Mouse (Mus musculus): ENCODE measurements around the gene 2510002D24Rik.

Gene 2510002D24Rik

GRCm38 (mm10) chr16:18836468-18837208 is at the start of gene 2510002D24Rik, which contains the start of gene Gm28539:
Gene 2510002D24Rik, plus strand, starts transcription at chr16:18836578.
Gene Gm28539, plus strand, starts transcription at chr16:18836584.
- peak; percentile 97 for DNase-seq (ENCODE audit: low spot score)

DNA sequence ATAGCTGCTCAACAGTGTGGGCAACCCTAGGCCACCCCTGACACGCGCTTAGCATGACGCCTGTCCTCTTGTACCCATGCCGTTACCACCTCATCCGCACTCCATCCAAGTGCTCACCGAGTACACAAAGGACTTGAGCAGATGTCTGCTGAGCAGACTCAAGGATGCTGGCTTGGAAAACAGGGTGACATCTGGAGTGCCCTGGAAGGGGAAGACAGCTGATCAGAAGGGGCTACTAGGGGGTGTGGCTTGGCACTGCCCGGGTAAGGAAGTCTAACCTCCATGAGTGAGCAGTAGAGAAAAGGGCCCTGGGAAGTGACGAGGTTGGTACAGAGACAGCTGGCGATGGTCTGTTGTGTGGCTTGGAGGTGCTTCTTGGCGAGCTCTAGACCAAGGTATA is 49.7 kb upstream of the 2510002D24Rik start:
- DNase-seq (ENCODE audit: low spot score): no peak

DNA sequence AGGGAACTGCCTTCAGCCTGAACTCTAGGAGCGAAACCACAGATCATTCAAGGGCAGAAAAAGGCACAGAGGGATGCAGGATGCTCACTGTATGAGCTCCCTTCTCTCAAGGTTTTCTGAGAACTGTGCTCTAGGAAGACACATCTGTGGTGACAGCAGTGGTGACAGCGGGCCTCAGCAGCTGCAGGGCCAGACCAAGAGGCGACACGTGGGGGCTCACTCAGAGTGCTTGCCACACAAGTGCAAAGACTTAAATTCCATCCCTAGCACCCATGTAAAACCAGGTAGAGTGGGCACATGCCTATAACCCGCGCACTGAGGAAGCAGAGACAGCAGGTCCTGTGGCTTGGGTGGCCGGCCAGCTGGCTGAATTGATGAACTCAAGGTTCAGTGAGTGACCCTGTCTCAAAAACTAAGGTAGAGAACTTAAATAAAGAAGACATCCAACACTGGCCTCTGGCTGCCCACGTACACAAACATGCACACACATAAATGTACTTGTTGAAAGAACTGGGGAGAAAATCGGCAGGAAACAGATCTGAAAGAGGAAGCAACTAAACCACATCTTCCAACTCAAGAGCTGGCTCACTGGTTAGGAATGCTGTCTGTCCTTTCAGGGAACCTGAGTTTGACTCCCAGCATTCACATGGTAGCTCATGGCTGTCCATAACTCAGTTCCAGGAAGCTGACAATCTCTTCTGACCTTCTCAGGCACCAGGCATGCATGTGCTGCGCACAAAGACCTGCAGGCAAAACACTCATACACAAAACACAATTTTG is 47.6 kb upstream of the 2510002D24Rik start:
- DNase-seq (ENCODE audit: low spot score): no peak

GRCm38 (mm10) chr16:18795223-18795899 is 41.0 kb upstream of the 2510002D24Rik start:
- DNase-seq (ENCODE audit: low spot score): no peak

DNA sequence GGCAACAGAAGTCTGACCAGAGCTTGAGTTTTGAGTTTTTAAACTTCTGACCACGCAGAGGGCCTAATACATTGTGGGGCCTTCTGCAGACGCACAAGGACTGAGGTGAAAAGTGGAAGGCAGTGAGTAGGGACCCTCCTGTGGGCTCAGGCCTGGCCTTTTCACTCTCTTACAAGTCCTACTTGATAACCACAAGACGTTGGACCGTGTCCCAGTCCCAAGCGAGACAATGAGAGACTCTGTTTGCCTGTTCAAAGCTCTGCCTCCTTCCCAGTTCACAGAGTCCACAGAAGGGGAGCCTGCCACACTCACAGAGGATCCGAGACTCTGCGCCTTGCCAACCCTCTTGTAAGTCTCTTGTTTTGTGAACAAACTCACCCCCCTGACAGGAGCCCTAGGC is 39.7 kb upstream of the 2510002D24Rik start:
- no peak for DNase-seq (ENCODE audit: low spot score)

DNA sequence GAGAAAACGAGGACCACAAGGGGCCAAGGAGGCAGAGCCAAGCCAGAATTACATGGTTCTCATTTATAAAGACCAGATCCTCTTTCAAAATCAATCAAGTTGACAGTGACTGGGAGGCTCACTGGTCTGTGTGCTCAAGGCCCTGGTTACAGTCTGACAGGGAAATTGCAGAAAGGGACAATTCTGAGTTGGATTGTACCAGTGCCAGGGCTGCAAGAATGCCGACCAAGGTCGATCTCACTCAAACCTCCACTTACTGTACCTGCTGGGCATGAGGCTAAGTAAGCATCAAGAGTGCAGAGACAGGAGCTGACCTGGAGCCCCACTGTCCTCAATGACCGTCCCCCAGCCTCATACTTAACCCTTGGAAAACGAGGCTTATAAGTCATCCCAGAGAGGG is 38.2 kb upstream of the 2510002D24Rik start:
- no peak for DNase-seq (ENCODE audit: low spot score)

DNA sequence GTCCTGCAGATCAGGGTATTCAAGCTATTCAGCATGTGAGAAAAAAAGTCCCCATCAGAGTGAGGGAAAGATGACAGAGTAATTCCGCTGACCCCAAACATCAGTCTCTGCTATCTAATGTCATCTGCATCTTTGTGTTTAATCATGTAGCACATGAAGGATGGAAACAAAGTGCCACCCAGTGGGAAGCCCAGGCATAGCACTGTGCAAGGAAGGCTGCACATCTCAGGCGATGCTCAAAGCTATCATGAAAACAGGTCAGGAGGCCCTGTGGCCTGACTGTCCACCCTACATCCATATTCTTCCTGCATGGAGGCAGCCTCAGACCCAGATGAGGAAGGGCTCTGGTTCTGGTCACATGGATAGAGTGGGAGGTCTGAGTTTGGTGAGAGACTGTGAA is 37.5 kb upstream of the 2510002D24Rik start:
- peak; percentile 62 for DNase-seq (ENCODE audit: low spot score)

GRCm38 (mm10) chr16:18805746-18806145 is 30.6 kb upstream of the 2510002D24Rik start:
- DNase-seq (ENCODE audit: low spot score): no peak

DNA sequence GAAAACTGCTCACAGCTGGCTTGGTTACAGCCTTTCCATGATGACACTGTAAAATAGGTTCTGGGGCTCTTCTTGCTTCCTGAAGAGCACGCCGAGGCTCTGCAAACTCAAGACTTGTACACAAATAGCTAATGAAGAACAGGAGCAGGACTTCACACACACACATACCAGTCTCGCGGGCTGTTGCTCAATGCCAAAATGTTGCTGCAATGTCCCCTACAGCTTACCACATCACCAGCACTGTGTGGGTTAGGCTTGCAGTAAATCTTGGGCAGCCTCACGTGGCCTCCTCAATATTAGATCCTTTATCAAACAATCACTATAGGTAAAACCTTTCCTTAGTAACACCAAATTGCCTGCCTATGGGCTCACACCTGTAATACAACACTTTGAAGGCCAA is 27.4 kb upstream of the 2510002D24Rik start:
- no peak for DNase-seq (ENCODE audit: low spot score)

GRCm38 (mm10) chr16:18811032-18811431 is 25.3 kb upstream of the 2510002D24Rik start:
- no peak for DNase-seq (ENCODE audit: low spot score)

DNA sequence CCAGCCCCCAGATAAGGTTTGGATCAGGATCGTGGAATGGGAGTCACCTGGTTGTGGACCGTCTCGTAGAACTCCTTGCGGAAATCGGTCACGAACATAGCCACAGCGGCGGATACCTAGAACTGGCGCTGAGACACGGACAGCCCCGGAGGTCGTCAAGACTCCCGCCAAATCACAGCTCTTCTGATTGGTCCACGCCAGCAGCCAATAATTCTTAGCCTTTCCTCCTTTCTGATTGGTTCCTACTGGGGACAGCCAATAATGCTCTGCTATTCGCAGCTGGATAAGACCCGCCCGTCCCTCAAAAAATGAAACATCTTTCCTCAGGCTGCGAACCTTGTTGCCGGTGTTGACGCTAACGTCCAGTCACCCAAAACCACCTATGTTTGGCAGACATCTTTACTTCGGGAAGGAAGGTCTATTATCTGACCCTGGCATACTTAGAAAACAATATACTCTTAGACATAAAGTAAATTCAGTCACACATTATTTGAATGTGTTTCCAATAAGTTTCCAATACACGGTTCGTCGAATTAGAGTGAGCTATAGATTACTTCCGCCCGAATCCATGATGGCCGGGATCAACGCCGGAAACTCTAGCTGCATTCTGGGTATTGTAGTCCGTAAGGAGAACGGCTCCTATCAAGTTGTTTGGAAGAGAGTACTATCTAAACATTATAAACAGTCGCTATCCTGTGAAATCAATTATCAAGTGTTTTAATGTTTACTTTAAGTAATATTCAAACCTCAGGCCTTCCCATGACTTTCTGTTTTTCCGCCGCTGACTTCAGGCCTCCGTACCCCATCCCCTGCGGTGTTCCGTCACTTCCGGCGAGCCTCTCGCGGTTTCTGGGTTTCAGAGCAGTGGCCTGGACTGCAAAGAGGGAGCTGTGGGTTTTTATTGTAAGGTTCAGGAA is 24.7 kb upstream of the 2510002D24Rik start, which contains the start of the genes Ufd1 and Cdc45:
Gene Ufd1 (plus strand): TSS at position 312 of the 917 bp plus-strand sequence.
Gene Cdc45 (minus strand): TSS at position 520 of the 917 bp plus-strand sequence.
- peak; percentile 90 for DNase-seq (ENCODE audit: low spot score)

DNA sequence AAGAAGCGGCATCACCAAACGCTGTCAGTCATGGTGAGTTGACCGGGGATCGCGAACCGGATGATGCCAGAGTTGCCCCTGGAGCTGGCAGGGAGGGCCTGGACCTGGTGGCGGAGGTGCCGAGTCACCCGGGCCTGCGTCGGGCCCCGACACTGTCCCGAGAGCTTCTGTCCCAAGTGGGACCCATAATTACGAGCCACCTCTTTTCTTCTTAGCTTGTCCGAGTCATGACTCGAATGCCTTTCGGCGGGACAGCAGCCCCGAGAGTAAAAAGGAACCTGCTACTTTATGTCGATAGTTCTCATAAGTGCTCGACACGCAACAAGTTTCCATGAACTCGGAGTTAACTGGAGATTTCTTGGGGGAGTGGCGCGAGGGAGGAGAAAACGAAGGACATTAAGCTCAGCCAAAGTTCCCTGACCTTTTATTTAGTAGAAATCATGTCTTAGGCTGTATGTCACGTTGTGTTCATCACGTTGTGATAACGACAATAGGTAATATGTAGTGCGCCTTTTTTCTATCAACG is 23.9 kb upstream of the 2510002D24Rik start:
- no peak for DNase-seq (ENCODE audit: low spot score)

DNA sequence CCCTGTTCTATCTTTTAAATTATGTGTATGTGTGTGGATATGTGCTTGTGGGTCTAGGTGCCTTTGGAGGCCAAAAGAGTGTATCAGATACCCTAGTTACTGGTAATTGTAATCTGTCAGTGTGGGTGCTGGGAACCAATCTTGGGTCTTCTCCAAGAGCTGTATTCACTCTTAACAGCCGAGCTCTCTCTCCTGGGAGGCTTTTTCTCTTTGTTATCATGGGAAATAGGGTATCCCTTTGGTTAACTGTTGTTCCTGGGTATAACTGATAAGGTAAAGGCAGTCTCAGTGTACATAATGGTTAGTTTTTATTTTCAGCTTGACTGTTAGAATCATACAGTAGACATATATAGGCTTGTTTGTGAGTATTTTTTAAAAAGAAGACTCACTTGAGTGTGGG is 14.0 kb upstream of the 2510002D24Rik start:
- DNase-seq (ENCODE audit: low spot score): no peak

DNA sequence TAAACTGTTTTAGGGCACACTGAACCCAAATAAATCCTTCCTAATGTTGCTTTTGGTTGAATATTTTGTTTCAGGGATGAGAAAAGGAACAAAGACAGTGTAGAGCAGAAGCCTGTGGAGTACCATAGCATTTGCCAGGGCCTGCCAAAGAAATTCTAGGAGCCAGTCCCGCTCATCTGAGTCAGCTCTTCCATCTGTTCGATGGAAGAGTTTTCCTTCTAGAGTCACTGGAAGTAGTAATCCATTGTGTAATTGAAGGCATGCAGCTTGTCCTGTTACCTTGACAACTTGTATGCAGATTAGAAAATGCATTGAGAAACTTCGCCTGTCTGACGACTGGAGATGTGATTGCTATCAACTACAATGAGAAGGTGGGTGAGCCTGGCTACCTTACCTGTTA is 13.5 kb upstream of the 2510002D24Rik start:
- DNase-seq (ENCODE audit: low spot score): no peak

GRCm38 (mm10) chr16:18828630-18829029 is 7.7 kb upstream of the 2510002D24Rik start:
- no peak for DNase-seq (ENCODE audit: low spot score)

DNA sequence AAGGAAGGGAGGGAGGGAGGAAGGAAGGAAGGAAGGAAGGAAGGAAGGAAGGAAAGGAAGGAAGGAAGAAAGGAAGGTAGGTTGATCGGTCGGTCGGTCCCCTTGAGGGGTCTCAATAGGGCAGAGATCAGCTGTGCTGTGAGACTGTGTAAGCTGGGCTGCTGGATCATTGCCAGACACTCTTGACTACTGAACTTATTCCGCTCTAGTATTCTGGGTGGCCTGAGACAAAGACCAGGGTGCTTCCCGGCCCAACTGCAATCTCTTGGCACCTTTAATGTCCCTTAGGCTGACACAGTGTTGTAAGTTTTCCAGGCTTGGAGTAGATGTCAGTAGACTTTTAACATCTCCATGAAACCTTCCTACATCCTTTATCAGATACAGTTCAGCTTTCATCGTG is 7.3 kb upstream of the 2510002D24Rik start:
- DNase-seq (ENCODE audit: low spot score): no peak

DNA sequence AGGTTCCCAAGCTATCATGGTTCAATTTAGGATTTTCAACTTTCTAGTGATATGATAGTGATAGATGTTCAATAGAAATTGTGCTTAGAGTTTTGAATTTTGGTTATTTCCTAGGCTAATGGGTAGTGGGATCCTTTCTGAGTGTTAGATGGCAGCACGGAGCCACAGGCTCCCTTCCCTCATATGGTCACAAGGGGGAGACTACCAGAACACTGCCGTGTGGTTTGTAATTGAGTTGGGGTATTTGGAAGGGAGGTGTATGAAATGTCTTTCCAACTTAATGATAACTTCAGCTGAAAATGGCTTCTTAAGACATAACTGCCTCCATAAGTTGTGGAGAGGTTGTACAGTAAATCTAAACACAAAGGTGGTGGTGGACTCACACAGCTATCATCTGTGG is 2.9 kb upstream of the 2510002D24Rik start:
- DNase-seq (ENCODE audit: low spot score): no peak

DNA sequence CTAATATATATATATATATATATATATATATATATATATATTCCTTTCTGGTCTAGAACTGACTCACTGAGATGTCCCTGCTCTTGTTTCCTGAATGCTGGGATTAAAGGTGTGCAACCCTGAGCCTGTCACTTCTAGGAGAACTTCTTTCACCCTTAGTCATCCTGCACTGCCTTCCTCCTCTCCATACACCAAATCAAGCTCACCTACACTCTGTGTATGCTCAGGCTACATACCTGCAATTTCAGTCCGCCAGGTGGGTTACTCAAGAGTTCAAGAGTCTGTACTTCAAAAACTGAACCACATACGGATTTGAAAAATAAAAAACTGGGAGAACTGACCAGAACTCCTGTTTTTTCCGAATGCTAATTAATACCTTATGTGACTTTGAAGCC is 308 bp upstream of the 2510002D24Rik start:
- no peak for DNase-seq (ENCODE audit: low spot score)

DNA sequence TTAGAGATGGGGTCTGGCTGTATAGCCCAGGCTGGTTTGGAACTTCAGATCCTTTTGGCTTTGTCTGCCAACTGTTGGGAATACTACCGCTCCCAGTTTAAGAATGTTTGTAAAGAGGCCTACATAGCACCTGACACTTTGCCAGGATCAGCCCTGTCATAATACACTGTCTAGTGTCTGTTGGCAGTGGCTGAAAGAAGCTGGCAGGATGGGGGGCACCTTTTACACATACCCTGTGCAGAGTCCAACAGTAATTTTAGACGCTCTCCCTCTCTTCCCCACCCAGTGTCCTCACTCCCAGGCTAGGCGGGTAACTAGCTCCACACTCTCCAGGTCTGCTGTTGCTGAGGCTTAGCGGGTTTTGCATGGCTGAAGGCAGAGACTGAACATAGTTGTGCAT is 2.0 kb downstream of the 2510002D24Rik start:
- DNase-seq (ENCODE audit: low spot score): no peak

DNA sequence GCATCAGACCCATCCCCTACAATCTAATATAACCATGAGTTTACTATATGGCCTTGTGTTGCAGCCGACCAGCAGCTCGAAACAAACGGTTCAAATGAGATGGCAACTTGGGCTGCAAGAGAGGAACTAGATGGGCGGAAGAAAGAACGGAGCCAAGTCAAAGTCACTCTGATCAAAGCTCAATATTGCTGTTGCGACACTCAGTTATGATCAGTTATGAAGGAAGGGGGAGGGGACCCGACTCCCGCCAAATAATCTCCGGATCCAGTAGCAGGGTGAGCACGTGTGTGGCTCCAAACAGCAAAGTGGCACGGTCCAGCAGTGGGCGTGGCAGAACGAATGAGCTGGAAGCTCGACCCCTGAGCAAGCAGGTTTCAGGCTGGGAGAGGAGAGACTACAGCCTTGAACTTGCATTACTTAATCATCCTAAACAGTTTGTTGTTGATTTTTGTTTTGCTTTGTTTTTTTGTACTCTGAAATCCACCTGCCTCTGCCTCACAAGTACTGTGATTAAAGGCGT is 10.0 kb downstream of the 2510002D24Rik start:
- DNase-seq (ENCODE audit: low spot score): no peak

Measured in urinary bladder, postnatal 14 days (tissue).